Mouse (Mus musculus) stomach, postnatal 0 days (tissue): ENCODE measurements around the gene Ccdc88b. TPM values are rescaled to one million over a fixed set of nuclear protein-coding genes. Genes with fewer than 3 reads are reported as not detected.

Experiments used
- ATAC-seq: fragments of 200-750 bp; cut with Nextera tagmentation; 2 replicates; pipeline ENCODE4 v1.8.0; 2017; ENCODE audit not compliant: low FRiP score, low TSS enrichment
- DNase-seq: peaks from one replicate; pipeline ENCODE4 v3.0.0-alpha.2; 2016; ENCODE audit warnings: low spot score
- H3K27ac ChIP-seq: fragments of 300-500 bp; sonication (generic); replicated peaks from 2 replicates; pipeline ENCODE4 v1.5.1; 2014; ENCODE audit warnings: mild to moderate bottlenecking, control low read depth
- H3K27me3 ChIP-seq: fragments of 300-500 bp; sonication (generic); 2 replicates; pipeline ENCODE4 v1.6.1; 2014; ENCODE audit warnings: low read length; ENCODE audit not compliant: control insufficient read depth, insufficient read depth
- H3K36me3 ChIP-seq: fragments of 300-500 bp; sonication (generic); 2 replicates; pipeline ENCODE4 v1.6.1; 2014; ENCODE audit warnings: low read length, mixed read lengths; ENCODE audit not compliant: control insufficient read depth, insufficient read depth
- H3K4me1 ChIP-seq: fragments of 300-500 bp; sonication (generic); replicated peaks from 2 replicates; pipeline ENCODE4 v1.6.1; 2014; ENCODE audit warnings: antibody characterized with exemption; ENCODE audit not compliant: control insufficient read depth, insufficient read depth
- H3K4me2 ChIP-seq: fragments of 300-500 bp; sonication (generic); replicated peaks from 2 replicates; pipeline ENCODE4 v1.6.1; 2014; ENCODE audit warnings: low read depth, mild to moderate bottlenecking, control low read depth, moderate library complexity
- H3K4me3 ChIP-seq: fragments of 300-500 bp; sonication (generic); 2 replicates; pipeline ENCODE4 v1.5.1; 2014; ENCODE audit warnings: low read depth, low read length, control low read depth
- H3K9ac ChIP-seq: fragments of 300-500 bp; sonication (generic); 2 replicates; pipeline ENCODE4 v1.6.1; 2014; ENCODE audit warnings: mild to moderate bottlenecking, low read length, control low read depth, mixed read lengths
- H3K9me3 ChIP-seq: fragments of 300-500 bp; sonication (generic); 2 replicates; pipeline ENCODE4 v1.6.1; 2016; ENCODE audit warnings: low read length; ENCODE audit not compliant: control insufficient read depth
- CTCF ChIP-seq: IDR thresholded peaks from 2 replicates; pipeline ENCODE4 v1.5.1; 2016; ENCODE audit warnings: antibody characterized with exemption, low read depth, mild to moderate bottlenecking, moderate library complexity
- EP300 ChIP-seq: optimal IDR thresholded peaks from 2 replicates; pipeline ENCODE3; 2016; ENCODE audit warnings: antibody characterized with exemption
- WGBS: fragments of 180-500 bp; shearing (Covaris S2); extraction: QIAGEN DNeasy Blood & Tissue Kit; methylation state at CpG from one replicate; pipeline ENCODE4 v1.1.7; 2014; 5-methylcytosine and 5-hydroxymethylcytosine counted together
- polyA plus RNA-seq: library from polyadenylated mRNA; unstranded; fragments of >200 nt; fragmentation: Nextera tagmentation; extraction: Ambion mirVana; gene quantifications from 2 replicates; pipeline ENCODE4 v1.2.1, GENCODE M21; 2015

Gene Ccdc88b
- polyA plus RNA-seq, 1 experiment from 2014 or later, result 0.34 TPM

DNA sequence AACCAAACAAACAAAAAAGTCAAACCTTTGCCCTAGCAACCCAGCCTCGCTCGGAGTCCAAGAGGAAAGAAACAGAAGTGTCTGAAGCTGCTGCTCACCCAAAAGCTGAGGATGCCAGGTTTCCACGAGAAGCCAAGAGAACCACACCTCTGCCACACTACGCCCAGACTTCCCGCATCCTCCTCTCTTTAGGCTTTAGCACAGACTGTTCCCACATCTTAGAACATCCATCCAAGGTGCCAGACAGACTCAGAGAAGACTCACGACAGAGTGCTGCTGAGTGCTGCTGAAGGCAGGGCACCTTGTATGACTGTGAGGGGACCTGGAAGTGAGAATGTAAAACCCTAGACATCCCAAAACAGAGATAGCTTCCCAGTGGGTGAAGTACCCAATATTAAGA lies 17.8 kb upstream of the Ccdc88b start:
- Histone ChIP-seq H3K27ac (no peak overlapping the region), H3K4me2 (no peak overlapping the region), H3K27me3 (no peaks in the 10 kb centered on the region), H3K36me3 (no peaks in the 10 kb centered on the region), H3K4me1 (no peaks in the 10 kb centered on the region), H3K4me3 (no peak overlapping the region), H3K9ac (no peak overlapping the region), H3K9me3 (no peaks in the 10 kb centered on the region)
- TF ChIP-seq EP300 (no peak), CTCF (no peak)
- ATAC-seq (no peak), DNase-seq (no peak)
- WGBS, result 78% methylated on average over 6 of the region's 6 CpGs

DNA sequence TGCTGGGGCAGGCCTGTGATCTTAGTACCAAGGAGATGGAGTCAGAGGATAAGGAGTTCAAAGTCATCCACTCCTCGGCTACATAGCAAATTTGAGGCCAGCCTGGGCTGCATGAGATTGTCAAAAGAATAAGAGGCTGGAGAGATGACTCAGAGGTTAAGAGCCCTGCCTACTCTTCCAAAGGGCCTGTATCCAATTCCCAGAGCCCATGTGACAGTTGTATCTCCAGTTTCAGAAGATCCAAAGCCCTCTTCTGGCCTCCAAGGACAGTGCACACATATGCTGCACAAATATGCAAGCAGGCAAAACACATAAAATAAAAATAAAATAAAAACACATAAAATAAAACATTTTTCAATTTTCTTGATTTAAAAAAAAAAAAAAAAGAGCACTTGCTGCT lies 16.2 kb upstream of the Ccdc88b start:
- H3K9me3 ChIP-seq, result no peaks in the 10 kb centered on the region
- H3K4me2 ChIP-seq, result no peak overlapping the region
- DNase-seq (no peak), ATAC-seq (no peak)
- no peaks in the 10 kb centered on the region for H3K36me3 ChIP-seq
- TF ChIP-seq EP300, result no peak
- no peak overlapping the region for H3K9ac ChIP-seq
- H3K4me1 ChIP-seq, result no peaks in the 10 kb centered on the region
- 77% methylated on average over 1 of the region's 1 CpGs for WGBS
- no peaks in the 10 kb centered on the region for H3K27me3 ChIP-seq
- no peak overlapping the region for H3K27ac ChIP-seq
- no peak overlapping the region for H3K4me3 ChIP-seq

DNA sequence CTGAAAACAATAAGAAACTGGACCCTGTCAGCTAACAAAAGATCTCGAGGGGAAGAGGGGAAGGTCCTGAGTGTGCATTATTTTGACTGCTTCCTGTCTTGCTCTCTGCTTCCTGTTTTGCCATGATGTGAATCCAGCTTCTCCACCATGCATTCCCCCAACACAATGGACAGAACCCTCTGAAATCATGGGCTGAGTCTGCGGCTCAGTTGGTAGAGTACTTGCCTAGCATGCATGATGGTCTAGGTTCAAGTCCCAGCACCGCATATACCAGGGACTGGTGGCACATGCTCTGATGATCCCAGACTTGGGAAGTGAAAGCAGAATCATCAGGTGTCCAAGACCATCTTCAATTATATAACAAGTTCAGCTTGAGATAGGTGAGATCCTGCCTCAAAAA lies 14.7 kb upstream of the Ccdc88b start:
- Histone ChIP-seq H3K27me3 (no peaks in the 10 kb centered on the region), H3K4me2 (no peak overlapping the region), H3K4me3 (no peak overlapping the region), H3K9me3 (no peaks in the 10 kb centered on the region), H3K4me1 (no peaks in the 10 kb centered on the region), H3K9ac (no peak overlapping the region), H3K36me3 (no peaks in the 10 kb centered on the region), H3K27ac (no peak overlapping the region)
- WGBS, result 72% methylated on average over 3 of the region's 3 CpGs
- DNase-seq (no peak), ATAC-seq (no peak)
- TF ChIP-seq EP300, result no peak
- TF ChIP-seq CTCF, result no peak

DNA sequence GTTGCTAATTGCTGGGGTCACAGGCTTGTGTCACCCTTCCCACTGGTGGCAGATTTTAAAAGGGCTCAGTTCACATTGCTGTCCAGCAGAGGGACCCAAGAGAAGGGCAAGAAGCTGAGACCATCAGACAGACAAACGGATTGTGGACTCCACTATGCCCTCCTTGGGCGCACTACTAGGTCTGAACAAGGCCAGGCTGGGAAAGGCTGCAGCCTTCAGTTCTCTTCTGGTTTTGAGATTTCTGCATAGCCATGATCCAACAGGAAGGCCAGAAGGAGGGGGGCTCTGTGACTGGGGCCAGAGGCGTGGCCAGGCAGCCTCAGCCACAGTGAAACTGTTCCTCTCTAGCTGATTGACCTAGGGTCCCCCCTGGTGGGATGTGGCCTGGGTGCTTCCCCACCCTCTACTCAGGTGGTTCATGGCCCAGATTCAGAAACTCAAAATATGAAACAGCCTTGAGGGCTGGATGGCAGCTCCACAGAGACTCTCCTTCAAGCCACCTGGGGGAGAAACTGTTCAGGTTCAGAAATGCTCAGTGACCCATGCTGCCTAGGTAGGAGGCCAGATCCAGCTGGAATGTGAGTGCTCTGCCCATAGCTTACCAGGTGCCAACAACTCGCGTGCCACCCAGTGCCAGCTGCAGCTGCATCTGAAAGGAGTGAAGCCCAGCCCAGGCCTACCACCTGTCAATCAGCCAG lies 13.7 kb upstream of the Ccdc88b start:
- 57% methylated on average over 5 of the region's 5 CpGs for WGBS
- DNase-seq, result no peak
- no peak overlapping the region for H3K4me2 ChIP-seq

DNA sequence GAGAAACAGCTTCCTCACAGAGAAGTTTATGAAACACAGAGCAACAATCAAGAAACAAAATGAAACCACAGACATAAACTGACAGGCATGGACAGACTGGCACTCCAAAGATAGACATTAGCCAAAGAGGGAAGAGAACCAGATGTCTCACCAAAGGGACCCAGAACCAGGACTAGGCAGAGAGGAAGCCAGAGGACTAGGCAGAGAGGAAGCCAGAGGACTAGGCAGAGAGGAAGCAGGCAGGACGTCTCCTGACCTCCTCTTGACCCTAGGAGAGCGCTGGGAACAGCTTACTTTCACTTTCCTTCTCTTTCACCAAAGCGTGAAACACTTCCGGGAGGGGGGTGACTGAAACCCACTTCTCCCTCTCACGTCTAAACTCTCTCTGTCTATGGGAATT lies 11.3 kb upstream of the Ccdc88b start:
- Histone ChIP-seq H3K27ac (peak overlapping the region; percentile 46), H3K9ac (no peak overlapping the region), H3K4me2 (peak overlapping the region; percentile 45), H3K9me3 (no peaks in the 10 kb centered on the region), H3K4me1 (no peaks in the 10 kb centered on the region), H3K27me3 (no peaks in the 10 kb centered on the region), H3K4me3 (peak overlapping the region; percentile 28), H3K36me3 (no peaks in the 10 kb centered on the region)
- DNase-seq (peak; percentile 62), ATAC-seq (peak; percentile 78; the same call in 1 of the 2 replicates)
- TF ChIP-seq EP300, result no peak
- WGBS, result 4% methylated on average over 5 of the region's 5 CpGs

More for the DNA sequence above, 13.7 kb upstream of the Ccdc88b start:
- Histone ChIP-seq H3K4me3 (no peak overlapping the region), H3K9ac (no peak overlapping the region), H3K4me1 (no peaks in the 10 kb centered on the region), H3K27me3 (no peaks in the 10 kb centered on the region), H3K9me3 (no peaks in the 10 kb centered on the region), H3K36me3 (no peaks in the 10 kb centered on the region), H3K27ac (no peak overlapping the region)
- peak; percentile 52 for ATAC-seq
- TF ChIP-seq EP300 (no peak), CTCF (peak; percentile 79)

DNA sequence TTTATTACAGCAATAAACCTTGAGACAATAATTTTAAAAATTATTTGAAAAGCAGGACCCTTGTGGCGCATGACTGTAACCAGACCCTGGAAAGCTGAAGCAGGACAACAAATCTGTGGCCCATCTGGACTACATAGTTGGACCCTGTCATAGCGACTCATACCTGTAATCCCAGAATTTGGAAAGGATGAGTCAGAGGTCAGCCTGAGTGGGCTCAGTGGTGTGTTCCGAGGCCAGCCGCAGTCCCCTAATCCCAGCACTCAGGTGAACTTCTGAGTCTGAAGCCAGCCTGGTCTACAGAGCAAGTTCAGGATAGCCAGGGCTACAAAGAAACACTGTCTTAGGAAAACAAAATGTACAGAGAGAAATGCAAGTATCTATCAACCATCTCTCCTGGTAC lies 3.4 kb upstream of the Ccdc88b start:
- DNase-seq, result no peak
- TF ChIP-seq CTCF, result no peak
- TF ChIP-seq EP300, result no peak
- Histone ChIP-seq H3K27me3 (no peaks in the 10 kb centered on the region), H3K4me2 (no peak overlapping the region), H3K9ac (no peak overlapping the region), H3K4me1 (no peaks in the 10 kb centered on the region), H3K4me3 (no peak overlapping the region), H3K36me3 (no peaks in the 10 kb centered on the region), H3K9me3 (no peaks in the 10 kb centered on the region), H3K27ac (no peak overlapping the region)
- ATAC-seq, result no peak
- 86% methylated on average over 4 of the region's 4 CpGs for WGBS
